Mouse (Mus musculus) megakaryocyte progenitor cell, adult 5-6 weeks (primary cell): ENCODE results near the gene Josd1. TPM values are rescaled to one million over a fixed set of nuclear protein-coding genes. Genes with fewer than 3 reads are reported as not detected.
A peak's percentile ranks its signal among the peaks of the same experiment; 100 is the strongest.

Experiments
- ATAC-seq: replicated peaks from 2 replicates; pipeline ENCODE4 v1.8.0; 2016; ENCODE audit warnings: mild to moderate bottlenecking, moderate TSS enrichment, inconsistent platforms; ENCODE audit not compliant: poor library complexity
- total RNA-seq, 2 experiments: library from RNA; stranded (forward) in 1 of 2; stranded (reverse) in 1 of 2; fragments of 157-497, 149-512 nt in 1 of 2; fragments of 200-1000 nt in 1 of 2; gene quantifications; 2 replicates each; pipeline versions ENCODE4 v1.2.3 to v1.2.4; 2015 to 2017

Josd1 gene
- total RNA-seq, 2 experiments from 2014 or later = 18.9 to 26.2 TPM

GRCm38 (mm10) chr15:79661852-79662251, 25.9 kb downstream of the Josd1 start:
- peak; percentile 42; the same call in 1 of the 2 replicates for ATAC-seq

DNA sequence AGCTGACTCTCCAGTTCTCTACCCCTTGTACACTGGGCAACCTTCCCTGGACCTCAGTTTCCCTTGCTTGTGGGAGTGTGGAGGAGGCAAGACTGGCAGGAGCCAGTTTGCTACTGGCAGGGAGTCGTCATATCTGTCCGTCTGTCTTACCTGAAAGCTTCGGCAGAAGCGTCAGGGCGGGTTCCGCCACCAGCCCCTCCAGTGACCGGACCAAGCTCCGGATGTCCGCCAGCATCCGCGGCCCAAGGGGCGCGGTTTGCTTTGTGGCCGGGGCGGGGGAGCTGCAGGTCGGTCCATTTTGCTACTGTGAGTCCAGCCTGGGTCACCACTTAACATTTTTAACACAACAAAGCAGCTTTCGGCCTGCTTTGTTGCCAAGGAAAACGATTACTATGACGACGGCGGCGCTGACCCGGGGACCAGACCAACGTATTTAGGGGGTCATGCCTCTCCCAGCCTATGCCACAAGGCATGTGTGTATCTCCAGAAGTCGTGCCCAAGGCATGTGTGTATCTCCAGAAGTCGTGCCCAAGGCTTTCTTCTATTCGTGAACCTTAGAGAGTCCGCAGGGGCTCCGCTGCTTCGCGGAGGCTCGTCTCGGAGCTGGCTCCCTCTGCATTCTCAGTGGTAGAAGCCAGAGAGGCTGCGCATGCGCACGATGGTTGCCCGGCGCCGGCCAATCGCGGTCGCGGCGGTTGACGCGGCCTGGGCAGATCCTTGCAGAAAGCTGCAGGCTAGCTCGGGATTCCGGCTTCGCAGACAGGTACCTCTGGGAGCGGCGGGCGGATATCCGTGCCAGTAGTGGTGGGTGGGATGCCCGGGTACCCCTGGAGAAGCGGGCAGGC, 29.0 kb downstream of the Josd1 start, which contains the start of the genes Fam227a and Cby1:
Gene Fam227a (minus strand): TSS at position 426 of the 845 bp plus-strand sequence.
Gene Cby1 (plus strand): TSS at position 669 of the 845 bp plus-strand sequence.
- peak; percentile 80 for ATAC-seq

- ATAC-seq = peak; percentile 72
These were observed 29.7 kb downstream of the Josd1 start for GRCm38 (mm10) chr15:79657837-79658530.

DNA sequence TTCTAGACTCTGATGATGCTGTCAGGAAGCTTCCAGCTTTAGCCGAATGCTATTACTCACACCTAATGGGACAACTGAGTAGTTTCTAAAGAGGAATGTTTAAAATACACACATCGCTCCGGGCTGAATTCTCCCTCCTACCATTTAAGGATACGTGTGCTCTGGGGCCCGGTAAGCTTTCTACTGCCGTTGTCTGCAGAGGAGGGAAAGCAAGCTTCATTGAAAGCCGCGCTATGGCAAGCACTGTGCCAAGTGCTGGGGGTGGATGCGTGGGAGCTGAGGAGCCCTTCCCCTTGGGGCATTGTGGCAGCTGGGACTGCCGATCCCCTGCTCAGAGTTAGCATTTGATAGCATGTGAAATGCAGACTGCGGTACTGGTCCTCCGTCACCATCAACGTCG, 31.3 kb downstream of the Josd1 start:
- no peak for ATAC-seq

DNA sequence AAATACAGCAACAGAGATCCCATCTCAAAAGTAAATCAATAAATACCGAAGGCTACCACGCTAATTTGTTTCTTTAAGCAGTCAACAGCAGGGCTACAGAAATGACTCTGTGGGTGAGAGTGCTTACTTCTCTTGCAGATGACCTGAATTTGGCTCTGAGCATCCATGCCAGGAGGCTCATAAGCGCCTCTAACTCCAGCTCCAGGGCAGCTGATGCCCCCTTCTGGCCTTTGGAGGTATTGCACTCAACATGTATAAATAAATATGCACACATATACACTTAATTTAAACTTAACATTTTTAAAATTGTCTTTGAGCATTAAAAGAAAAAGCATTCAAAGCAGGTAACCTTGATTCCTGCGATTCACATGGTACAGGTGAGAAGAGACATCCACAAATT, 36.2 kb downstream of the Josd1 start:
- no peak; the same call in 1 of the 2 replicates for ATAC-seq

GRCm38 (mm10) chr15:79650569-79650968, 37.1 kb downstream of the Josd1 start:
- ATAC-seq = peak; percentile 90

DNA sequence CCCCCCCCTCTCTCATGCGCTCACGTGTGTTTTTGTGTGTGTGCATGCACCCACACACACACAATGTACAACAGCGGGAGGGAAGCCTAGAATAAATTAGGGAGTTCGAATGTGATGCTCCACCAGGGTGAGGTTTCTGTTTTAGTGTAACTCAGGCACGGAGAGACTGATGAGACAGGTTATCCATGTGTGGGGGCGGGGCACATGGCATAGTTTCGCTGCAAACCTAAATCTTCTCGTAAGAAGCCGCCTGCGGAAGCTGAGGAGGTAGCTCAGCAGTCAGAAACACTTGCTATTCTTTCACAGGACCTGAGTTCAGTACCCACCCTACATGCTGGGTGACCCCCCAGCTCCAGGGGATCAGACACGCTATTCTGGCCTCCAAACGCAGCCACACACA, 39.6 kb downstream of the Josd1 start:
- no peak for ATAC-seq

DNA sequence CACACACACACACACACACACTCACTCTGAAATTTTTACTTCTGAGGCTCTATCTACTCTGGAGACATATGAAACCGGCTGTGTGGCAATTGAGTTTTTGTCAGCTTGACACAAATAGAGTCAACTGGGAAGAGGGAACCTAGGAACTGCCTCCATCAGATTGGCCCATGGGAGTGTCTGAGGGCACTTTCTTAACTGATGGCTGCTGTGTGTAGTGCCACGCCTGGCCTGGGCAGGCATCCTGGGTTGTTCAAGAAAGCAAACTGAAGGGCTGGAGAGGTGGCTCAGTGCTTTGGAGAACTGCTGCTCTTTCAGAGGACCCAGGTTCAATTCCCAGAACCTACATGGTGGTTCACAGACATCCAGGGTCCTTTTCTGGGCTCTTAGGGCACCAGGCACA, 42.2 kb downstream of the Josd1 start:
- peak; percentile 48 for ATAC-seq

DNA sequence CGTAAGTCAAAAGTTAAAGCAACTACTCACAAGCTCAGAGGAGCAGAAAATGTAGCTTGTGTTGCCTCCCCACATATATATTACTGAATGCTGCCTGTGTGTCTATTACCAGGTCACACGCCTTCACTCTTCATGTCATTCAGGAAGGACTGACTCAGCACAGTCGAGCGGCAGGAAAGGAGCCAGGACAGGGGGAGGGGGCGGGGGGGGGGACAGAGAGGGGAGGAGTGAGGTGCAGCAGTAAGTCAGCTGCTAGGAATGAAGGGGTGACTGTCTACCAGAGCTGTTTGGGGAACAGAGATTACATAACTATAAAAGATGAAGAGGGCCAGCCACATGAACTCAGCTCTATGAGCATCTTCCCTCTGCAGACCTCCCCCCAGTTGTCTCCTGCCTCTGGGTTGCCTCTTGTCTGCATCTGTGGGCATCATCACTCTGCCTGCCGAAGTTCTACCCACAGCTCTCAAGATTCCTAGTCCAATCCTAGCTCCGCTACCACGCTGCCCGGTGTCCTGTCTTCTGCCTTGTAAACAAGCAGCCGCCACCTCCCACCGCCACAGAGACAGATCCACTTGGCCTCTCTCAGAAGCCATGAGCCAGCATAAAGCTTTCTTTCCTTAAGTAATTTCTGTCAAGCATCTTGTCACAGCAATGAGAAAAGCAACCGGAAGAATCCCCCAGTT, 46.4 kb downstream of the Josd1 start:
- ATAC-seq = no peak

GRCm38 (mm10) chr15:79630471-79630870, 57.2 kb downstream of the Josd1 start:
- ATAC-seq = no peak

Other genes starting within 250 kb of the Josd1 start
- 32.0 and 45.6 TPM in 2 replicates for gene Csnk1e, start 232.4 kb downstream of the Josd1 start, total RNA-seq (2015)
- gene Csnk1e, start 232.4 kb downstream of the Josd1 start, total RNA-seq (2017) = 29.1 and 30.7 TPM in 2 replicates
- gene Kcnj4, start 182.7 kb downstream of the Josd1 start, total RNA-seq (2015) = not detected in 2 replicates
- not detected in 2 replicates for gene Kcnj4, start 182.7 kb downstream of the Josd1 start, total RNA-seq (2017)
- 0.12 TPM in 1 of 2 replicates, not detected in the other for gene Kdelr3, start 171.5 kb downstream of the Josd1 start, total RNA-seq (2015)
- 0.21 and 0.30 TPM in 2 replicates for gene Kdelr3, start 171.5 kb downstream of the Josd1 start, total RNA-seq (2017)
- gene Ddx17, start 141.2 kb downstream of the Josd1 start, total RNA-seq (2015) = 87.0 and 97.1 TPM in 2 replicates
- gene Ddx17, start 141.2 kb downstream of the Josd1 start, total RNA-seq (2017) = 129 and 165 TPM in 2 replicates
- 3.4 and 3.5 TPM in 2 replicates for gene Dmc1, start 82.8 kb downstream of the Josd1 start, total RNA-seq (2015)
- 2.9 and 4.0 TPM in 2 replicates for gene Dmc1, start 82.8 kb downstream of the Josd1 start, total RNA-seq (2017)
- gene Fam227a, start 29.0 kb downstream of the Josd1 start, total RNA-seq (2015) = 0.61 and 1.5 TPM in 2 replicates
- 0.92 and 1.4 TPM in 2 replicates for gene Fam227a, start 29.0 kb downstream of the Josd1 start, total RNA-seq (2017)
- 13.8 and 19.0 TPM in 2 replicates for gene Cby1, start 28.7 kb downstream of the Josd1 start, total RNA-seq (2015)
- gene Cby1, start 28.7 kb downstream of the Josd1 start, total RNA-seq (2017) = 47.9 and 65.2 TPM in 2 replicates
- 197 and 207 TPM in 2 replicates for gene Tomm22, start 17.1 kb downstream of the Josd1 start, total RNA-seq (2015)
- 85.1 and 112 TPM in 2 replicates for gene Tomm22, start 17.1 kb downstream of the Josd1 start, total RNA-seq (2017)
- gene Gtpbp1, start 2.9 kb upstream of the Josd1 start, total RNA-seq (2015) = 31.0 and 34.5 TPM in 2 replicates
- gene Gtpbp1, start 2.9 kb upstream of the Josd1 start, total RNA-seq (2017) = 48.2 and 58.6 TPM in 2 replicates
- 83.4 and 84.0 TPM in 2 replicates for gene Sun2, start 54.6 kb upstream of the Josd1 start, total RNA-seq (2015)
- gene Sun2, start 54.6 kb upstream of the Josd1 start, total RNA-seq (2017) = 225 and 233 TPM in 2 replicates
- 15.9 and 16.2 TPM in 2 replicates for gene Dnal4, start 89.9 kb upstream of the Josd1 start, total RNA-seq (2015)
- 12.2 and 12.5 TPM in 2 replicates for gene Dnal4, start 89.9 kb upstream of the Josd1 start, total RNA-seq (2017)
- gene Nptxr, start 116.8 kb upstream of the Josd1 start, total RNA-seq (2015) = 0.15 and 0.20 TPM in 2 replicates
- 0.14 and 0.17 TPM in 2 replicates for gene Nptxr, start 116.8 kb upstream of the Josd1 start, total RNA-seq (2017)
- gene Npcd, start 146.3 kb upstream of the Josd1 start, total RNA-seq (2015) = 0.51 TPM in 1 of 2 replicates, not detected in the other
- 0.34 TPM in 1 of 2 replicates, not detected in the other for gene Npcd, start 146.3 kb upstream of the Josd1 start, total RNA-seq (2017)
- 5.9 and 6.1 TPM in 2 replicates for gene Cbx6, start 146.8 kb upstream of the Josd1 start, total RNA-seq (2015)
- gene Cbx6, start 146.8 kb upstream of the Josd1 start, total RNA-seq (2017) = 7.5 and 11.5 TPM in 2 replicates
- 167 and 177 TPM in 2 replicates for gene Apobec3, start 203.7 kb upstream of the Josd1 start, total RNA-seq (2015)
- 159 and 166 TPM in 2 replicates for gene Apobec3, start 203.7 kb upstream of the Josd1 start, total RNA-seq (2017)